Mouse (Mus musculus) intestine, postnatal 0 days (tissue): ENCODE measurements at regions not wholly inside any gene's neighbourhood (a gene's known extent, or its start where the extent isn't known, plus 50 kb on each side); places are given as distances from the start of the nearest gene placed in this dataset.
A peak's percentile ranks its signal among the peaks of the same experiment; 100 is the strongest.

Source experiments
- ATAC-seq: fragments of 200-750 bp; cut with Nextera tagmentation; 2 replicates; pipeline ENCODE4 v1.8.0; 2017; ENCODE audit warnings: mild to moderate bottlenecking, moderate TSS enrichment, moderate library complexity
- H3K27ac ChIP-seq: fragments of 300-500 bp; sonication (generic); 2 replicates; pipeline ENCODE4 v1.5.1; 2014; ENCODE audit warnings: mild to moderate bottlenecking, low read depth, low read length, moderate library complexity
- H3K27me3 ChIP-seq: fragments of 300-500 bp; sonication (generic); replicated peaks from 2 replicates; pipeline ENCODE4 v1.6.1; 2014; ENCODE audit warnings: low read length, mixed read lengths; ENCODE audit not compliant: control insufficient read depth, insufficient read depth
- H3K36me3 ChIP-seq: fragments of 300-500 bp; sonication (generic); 2 replicates; pipeline ENCODE4 v1.6.1; 2014; ENCODE audit warnings: mild to moderate bottlenecking, moderate library complexity; ENCODE audit not compliant: control insufficient read depth, insufficient read depth
- H3K4me1 ChIP-seq: fragments of 300-500 bp; sonication (generic); replicated peaks from 2 replicates; pipeline ENCODE4 v1.6.1; 2014; ENCODE audit warnings: antibody characterized with exemption, low read length, mixed read lengths; ENCODE audit not compliant: control insufficient read depth, insufficient read depth
- H3K4me2 ChIP-seq: fragments of 300-500 bp; sonication (generic); replicated peaks from 2 replicates; pipeline ENCODE4 v1.6.1; 2014; ENCODE audit warnings: low read depth, mild to moderate bottlenecking, moderate library complexity
- H3K4me3 ChIP-seq: fragments of 300-500 bp; sonication (generic); 2 replicates; pipeline ENCODE4 v1.5.1; 2014; ENCODE audit warnings: low read depth, low read length
- H3K9ac ChIP-seq: fragments of 300-500 bp; sonication (generic); 2 replicates; pipeline ENCODE4 v1.6.1; 2014; ENCODE audit warnings: mild to moderate bottlenecking, low read depth, low read length
- H3K9me3 ChIP-seq: fragments of 300-500 bp; sonication (generic); 2 replicates; pipeline ENCODE4 v1.6.1; 2016; ENCODE audit warnings: mixed run types; ENCODE audit not compliant: control insufficient read depth
- CTCF ChIP-seq: sonication (generic); IDR thresholded peaks from 2 replicates; pipeline ENCODE4 v1.5.1; 2016; ENCODE audit warnings: low read depth, mild to moderate bottlenecking, control low read depth, antibody characterized with exemption, moderate library complexity
- WGBS: fragments of 180-500 bp; shearing (Covaris S2); extraction: QIAGEN DNeasy Blood & Tissue Kit; methylation state at CpG from one replicate; pipeline ENCODE4 v1.1.7; 2014; 5-methylcytosine and 5-hydroxymethylcytosine counted together

DNA sequence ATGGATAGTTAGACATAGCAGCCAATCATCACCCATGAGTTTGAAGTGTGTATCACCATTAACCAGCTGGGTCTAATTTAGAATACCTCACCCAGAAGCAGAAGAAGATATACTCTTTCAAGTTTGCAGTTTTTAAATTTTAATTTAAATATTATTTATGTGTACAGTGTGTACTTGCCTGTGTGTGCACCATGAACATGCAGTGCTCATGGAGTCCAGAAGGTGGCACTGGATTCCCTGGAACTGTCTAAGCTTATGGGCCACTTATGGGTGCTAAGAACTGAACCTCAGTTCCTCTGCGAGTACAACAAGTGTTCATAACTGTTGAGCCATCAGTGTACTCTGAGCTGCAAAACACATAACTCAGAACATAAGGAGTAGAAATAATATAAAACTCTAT, 675.6 kb downstream of the Adcyap1 start:
- peak; percentile 19; the same call in 1 of the 2 replicates for TF ChIP-seq CTCF
- no peak overlapping the region for H3K4me3 ChIP-seq
- no peaks in the 10 kb centered on the region for H3K27me3 ChIP-seq
- H3K9ac ChIP-seq = no peak overlapping the region
- 88% methylated on average over 1 of the region's 1 CpGs for WGBS
- no peak overlapping the region for H3K4me2 ChIP-seq
- H3K36me3 ChIP-seq = no peaks in the 10 kb centered on the region
- ATAC-seq = no peak
- no peaks in the 10 kb centered on the region for H3K9me3 ChIP-seq
- no peak overlapping the region for H3K27ac ChIP-seq
- H3K4me1 ChIP-seq = no peaks in the 10 kb centered on the region

- Histone ChIP-seq H3K27ac (no peak overlapping the region), H3K27me3 (no peaks in the 10 kb centered on the region), H3K4me2 (no peak overlapping the region), H3K9me3 (0 out of 2 replicates have a peak, but pooled peaks cover 2% of the 10 kb centered on the region), H3K9ac (no peak overlapping the region), H3K4me3 (no peak overlapping the region), H3K4me1 (no peaks in the 10 kb centered on the region), H3K36me3 (no peaks in the 10 kb centered on the region)
- no peak for ATAC-seq
- no peak for TF ChIP-seq CTCF
Measured at GRCm38 (mm10) chr17:93905666-93906065, 706.8 kb downstream of the Adcyap1 start.

DNA sequence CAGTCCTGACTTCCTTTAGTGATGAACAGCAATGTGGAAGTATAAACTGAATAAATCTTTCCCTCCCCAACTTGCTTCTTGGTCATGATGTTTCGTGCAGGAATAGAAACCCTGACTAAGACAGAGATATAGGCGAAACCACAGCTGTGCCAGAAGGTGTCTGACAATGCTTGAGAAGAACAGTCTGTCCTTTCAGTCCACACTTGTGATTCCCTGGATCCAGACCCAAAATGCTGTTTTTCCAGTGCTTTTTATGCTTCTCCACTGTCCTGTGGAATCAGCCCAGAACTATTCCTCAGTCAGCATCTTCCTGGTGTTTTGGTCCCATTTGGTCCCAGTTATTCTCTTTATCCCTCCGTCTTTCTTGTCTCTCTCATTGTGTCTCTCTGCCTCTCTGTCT, 723.6 kb downstream of the Adcyap1 start:
- Histone ChIP-seq H3K27me3 (no peaks in the 10 kb centered on the region), H3K36me3 (no peaks in the 10 kb centered on the region), H3K4me3 (no peak overlapping the region), H3K4me2 (no peak overlapping the region), H3K4me1 (no peaks in the 10 kb centered on the region), H3K9ac (no peak overlapping the region), H3K9me3 (no peaks in the 10 kb centered on the region), H3K27ac (no peak overlapping the region)
- WGBS = 71% methylated on average over 3 of the region's 3 CpGs
- no peak for ATAC-seq
- no peak for TF ChIP-seq CTCF

- 67% methylated on average over 4 of the region's 4 CpGs for WGBS
- Histone ChIP-seq H3K9me3 (no peaks in the 10 kb centered on the region), H3K27ac (no peak overlapping the region), H3K9ac (no peak overlapping the region), H3K36me3 (no peaks in the 10 kb centered on the region), H3K4me1 (no peaks in the 10 kb centered on the region), H3K27me3 (no peaks in the 10 kb centered on the region), H3K4me2 (no peak overlapping the region), H3K4me3 (no peak overlapping the region)
- TF ChIP-seq CTCF = no peak
- no peak for ATAC-seq
Measured at GRCm38 (mm10) chr17:93924223-93925006, 725.6 kb downstream of the Adcyap1 start.
